Mouse (Mus musculus) gastrocnemius, postnatal 4 days (tissue): ENCODE measurements around the gene Odf3l2. TPM values are rescaled to one million over a fixed set of nuclear protein-coding genes. Genes with fewer than 3 reads are reported as not detected.

Source experiments
- DNase-seq, 2 experiments: peaks; one replicate each; pipeline ENCODE4 v3.0.0; 2021 to 2022; ENCODE audit warnings: low spot score in 2 of 2, mixed read lengths in 2 of 2
- total RNA-seq, 2 experiments: library from RNA; stranded (reverse); gene quantifications; 2 replicates each; pipeline ENCODE4 v1.2.3; 2021

Odf3l2 gene
- total RNA-seq, 2 experiments from 2014 or later: not detected

DNA sequence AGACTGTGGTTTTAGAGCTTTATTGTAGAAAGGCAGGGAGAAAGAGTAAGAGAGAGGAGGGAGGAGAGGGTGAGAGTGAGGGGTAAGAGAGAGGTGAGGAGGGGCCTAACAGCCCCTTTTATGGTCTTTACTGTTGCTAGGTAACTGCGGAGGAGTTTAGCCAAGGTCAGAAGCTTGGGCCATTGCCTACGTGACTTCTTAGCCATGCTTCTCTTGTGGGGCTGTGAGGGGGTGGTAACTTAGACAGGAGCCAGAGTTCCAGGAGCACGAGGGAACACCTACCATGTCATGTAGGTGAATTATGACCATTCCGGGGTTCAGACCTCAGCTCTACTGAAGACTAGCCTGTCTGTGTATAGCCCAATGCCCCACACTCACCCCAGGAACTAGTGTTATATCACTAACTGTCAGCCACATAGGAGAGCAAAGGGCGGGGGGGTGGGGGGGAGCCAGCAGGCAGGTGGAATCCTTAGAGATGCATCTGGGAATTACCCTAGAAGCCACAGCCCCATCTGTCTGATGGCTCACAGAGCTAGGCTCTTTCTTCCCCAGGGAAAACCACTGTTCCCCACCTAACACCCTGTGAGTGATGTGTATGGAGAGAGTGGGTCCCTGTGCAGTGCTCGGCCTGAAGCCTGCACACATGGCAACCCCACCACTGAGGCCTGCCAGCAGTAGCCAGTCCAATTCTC is 26.0 kb upstream of the Odf3l2 start:
- no peak for DNase-seq

DNA sequence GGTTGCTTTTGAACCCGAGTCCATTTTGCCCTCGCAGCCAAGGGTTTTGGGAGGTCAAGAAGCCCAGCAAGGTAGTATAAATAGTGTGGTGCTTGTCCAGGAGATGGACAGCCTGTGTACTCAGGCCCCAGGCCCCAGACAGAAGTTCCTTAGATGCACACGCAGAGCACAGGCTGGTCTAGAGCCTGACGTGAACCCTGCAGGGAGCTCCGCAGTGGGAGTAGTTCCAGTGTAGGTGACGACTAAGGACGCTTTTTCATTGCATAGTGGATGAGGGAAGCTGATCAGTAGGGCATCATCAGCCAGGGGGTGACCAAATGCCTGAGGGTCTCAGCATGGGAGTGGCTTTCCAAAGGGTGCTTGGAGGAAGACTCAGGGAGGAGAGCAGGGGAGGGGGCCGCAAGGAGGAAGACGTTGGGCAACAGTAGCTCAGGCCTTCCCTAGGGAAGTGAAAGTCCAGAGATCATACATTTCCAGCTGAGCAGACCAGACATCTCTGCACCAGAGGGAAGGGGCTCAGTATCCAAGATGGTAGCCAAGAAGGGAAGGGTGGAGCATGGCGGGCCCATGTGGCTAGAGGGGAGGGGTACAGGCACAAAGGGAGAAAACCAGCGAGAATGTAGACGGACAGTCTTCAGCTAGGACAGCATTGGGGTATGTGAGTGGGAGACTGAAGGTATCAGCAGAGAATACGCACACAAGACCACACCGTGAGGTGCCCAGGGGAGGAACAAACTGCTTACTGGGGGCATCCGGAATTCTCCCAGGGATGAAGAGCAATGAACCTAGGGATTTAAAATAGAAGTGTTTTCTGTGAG is 24.7 kb upstream of the Odf3l2 start:
- no peak for DNase-seq

DNA sequence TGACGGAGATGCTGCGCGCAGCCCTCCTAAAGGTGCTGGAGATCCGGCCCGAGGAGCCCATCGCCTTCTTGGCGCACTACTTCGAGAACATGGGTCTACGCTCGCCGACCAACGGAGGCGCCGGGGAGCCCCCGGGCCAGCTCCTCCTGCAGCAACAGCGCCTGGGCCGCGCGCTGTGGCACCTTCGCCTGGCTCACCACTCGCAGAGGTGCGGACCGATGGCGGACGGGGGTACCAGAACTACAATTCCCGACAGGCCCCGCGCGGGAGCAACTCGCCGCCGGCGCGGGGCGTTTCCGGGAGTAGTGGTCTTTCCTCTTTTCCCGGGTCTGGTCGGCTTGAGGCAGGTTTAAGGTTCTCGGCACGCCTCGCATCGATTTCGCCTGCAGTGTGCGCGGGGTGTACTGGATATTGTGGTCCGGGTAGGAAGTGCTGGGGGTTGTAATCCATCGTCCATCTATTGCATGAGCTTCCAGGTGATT is 24.1 kb upstream of the Odf3l2 start:
- DNase-seq: peak in 1 of 2 experiments; percentile 78

DNA sequence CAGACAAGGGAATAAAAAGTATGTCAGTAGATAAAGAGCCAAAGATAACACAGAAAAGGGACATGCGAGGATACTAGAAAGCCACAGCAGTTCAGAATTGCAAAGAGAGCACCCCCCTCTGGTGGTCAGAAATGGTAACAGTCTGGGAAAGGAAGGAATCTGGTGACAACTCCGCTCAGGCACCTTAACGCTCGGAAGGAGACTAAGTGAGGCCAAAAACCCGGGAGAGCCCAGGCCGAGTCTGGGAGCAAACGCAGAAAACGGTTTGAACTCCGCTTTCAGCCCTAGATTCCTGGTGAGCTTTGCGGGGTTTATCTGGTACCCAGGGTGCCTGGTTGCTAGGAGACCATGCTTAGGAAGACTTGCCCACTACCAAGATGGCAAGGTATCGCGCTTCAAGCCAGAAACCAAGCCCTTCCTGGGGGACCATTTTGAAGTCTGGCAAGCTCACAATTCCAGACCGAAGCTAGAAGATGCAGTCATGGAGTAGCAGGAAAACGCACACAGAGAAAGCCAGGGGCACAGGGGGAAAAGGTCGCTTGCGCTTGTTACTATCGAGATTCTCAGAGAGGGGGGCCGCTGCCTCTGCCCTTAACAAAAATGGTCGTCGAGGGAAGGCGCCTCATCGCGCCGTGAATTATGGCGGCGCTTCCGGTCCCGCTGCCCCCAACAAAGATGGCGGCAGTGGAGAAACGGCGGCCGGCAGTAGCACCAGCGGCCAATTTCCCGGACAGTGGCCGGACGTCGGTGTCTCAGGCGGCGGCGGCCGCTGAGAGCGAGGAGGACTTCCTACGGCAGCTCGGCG is 23.4 kb upstream of the Odf3l2 start, which contains the start of gene Tpgs1:
Gene Tpgs1, plus strand, starts transcription at position 599 of the 805 bp plus-strand sequence.
- peak; percentile 76 to 89 for DNase-seq

DNA sequence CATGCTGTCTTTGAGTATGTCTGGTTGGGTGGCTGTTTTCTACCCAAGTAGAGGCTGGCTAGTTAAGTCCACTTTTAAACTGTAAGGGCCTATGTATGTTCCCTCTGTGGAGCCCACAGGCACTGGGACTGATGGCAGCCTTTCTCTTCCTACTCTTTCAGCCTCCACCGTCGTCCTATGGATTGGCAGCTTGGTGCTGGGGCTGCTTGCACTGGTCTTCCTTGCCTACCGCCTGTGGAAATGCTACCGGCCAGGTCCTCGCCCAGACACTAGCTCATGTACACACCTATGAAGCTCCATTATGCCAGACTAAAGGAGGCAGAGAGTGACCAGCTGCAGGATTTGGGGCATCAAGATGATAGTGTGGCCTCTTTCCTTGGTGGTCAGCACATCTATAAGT is 22.5 kb upstream of the Odf3l2 start:
- no peak for DNase-seq

DNA sequence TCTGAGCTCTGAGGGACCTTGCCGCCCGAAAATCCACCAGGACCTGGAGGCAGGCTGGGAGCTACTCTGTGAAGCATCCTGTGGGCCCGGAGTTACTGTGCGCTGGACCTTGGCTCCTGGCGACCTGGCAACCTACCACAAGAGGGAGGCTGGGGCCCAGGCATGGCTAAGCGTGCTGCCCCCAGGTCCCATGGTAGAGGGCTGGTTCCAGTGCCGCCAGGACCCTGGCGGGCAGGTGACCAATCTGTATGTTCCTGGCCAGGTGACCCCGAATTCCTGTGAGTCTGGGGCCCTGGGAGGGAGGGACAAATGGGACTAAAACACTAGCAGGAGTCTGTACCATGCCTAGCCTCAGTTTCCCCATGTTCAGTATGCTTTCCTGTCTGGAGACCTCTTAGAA is 21.0 kb upstream of the Odf3l2 start:
- no peak for DNase-seq

DNA sequence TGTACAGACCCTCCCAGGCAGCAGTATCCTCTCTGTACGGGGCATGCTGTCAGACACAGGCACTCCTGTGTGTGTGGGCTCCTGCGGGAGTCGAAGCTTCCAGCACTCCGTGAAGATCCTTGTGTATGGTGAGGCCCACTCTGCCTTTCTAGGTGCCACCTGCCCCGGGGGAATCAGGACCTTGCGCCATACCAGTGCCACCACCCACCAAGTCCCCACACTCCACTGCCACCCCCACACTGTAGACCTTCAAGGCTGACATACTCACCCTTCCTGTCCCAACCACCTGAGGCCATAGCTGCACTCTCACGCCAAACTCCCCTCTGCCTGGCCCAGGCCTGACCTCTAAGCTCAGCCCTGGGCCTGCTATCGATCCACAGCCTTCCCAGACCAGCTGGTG is 19.5 kb upstream of the Odf3l2 start:
- DNase-seq: no peak

DNA sequence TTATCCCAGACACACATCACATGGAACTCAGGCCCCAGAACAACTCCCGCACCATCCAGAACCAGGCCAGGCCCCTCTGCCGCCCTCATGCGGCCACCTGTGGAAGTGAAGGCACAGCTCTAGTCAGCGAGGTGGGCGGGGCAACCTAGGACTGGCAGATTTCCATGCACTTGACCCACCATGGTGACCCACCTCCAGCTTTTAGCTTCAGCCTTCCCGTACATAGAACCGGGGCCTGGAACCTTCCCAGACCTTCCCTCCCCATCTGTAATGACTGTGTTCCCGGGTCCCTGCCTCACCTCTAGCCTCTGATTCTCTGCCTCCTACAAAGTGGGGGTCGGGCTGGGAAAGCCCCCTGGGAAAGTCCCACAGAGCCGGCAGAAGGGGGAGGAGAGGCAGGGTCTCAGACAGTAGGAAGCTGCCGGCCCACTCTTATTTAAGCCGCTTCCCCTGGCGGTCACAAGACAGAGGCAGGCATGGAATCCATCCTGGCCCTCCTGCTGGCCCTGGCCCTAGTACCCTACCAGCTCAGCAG is 18.7 kb upstream of the Odf3l2 start, which contains the start of gene Madcam1:
Gene Madcam1, plus strand, starts transcription at position 429 of the 535 bp plus-strand sequence.
- DNase-seq: peak in 1 of 2 experiments; percentile 55

DNA sequence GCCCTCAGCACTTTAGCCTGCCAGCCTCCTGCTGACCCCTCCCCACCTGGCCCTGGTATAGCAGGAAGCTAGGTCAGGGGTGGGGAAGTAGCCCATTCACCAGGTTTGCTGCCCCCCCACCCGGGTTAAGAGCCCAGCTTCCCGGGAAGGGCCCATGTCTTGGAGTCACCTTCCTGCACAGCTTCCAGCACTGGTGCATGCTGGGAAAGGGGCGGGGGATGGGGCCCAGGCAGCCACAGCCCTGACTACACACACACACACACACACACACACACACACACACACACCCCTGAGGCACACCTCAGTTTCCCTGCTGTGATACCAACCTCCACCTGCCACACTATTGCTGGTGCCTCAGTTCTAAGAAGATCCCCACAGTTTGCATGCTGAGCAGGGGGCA is 16.3 kb upstream of the Odf3l2 start:
- DNase-seq: no peak

DNA sequence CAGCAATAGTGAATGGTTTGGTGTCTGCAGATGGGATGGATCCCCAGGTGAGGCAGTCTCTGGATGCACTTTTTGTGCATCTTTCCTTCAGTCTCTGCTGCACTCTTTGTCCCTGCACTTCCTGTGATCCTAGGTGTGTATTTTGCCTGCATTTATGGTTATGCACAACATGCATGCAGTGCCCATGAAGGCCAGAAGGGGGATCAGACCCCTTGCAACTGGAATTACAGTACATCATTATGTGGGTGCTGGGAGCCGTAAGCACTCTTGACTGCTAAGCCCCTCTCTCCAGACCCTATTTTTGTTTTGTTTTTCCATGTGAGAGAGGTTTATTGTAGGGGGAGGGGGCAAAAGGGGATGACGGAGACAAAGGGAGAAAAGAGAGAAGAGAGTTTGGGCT is 14.8 kb upstream of the Odf3l2 start:
- DNase-seq: no peak

DNA sequence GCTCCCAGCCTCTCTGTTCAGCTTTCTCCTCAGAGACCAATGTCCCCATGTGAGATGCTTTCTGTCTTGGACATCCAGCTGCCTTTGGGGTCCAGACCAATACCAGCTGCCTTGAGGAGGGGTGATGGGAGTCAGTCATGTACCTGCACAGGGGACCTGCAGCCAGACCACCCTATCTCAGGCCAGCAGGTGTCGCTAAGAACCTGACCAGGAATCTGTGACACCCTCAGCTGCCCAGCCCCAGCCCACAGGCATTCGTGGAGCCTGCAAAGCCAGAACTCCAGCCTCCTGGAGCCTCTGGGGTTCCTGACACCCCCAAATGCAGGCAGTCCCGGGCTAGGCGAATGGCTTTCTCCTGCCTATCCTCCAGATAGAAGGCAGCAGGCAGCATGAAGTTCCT is 13.3 kb upstream of the Odf3l2 start:
- DNase-seq: no peak

DNA sequence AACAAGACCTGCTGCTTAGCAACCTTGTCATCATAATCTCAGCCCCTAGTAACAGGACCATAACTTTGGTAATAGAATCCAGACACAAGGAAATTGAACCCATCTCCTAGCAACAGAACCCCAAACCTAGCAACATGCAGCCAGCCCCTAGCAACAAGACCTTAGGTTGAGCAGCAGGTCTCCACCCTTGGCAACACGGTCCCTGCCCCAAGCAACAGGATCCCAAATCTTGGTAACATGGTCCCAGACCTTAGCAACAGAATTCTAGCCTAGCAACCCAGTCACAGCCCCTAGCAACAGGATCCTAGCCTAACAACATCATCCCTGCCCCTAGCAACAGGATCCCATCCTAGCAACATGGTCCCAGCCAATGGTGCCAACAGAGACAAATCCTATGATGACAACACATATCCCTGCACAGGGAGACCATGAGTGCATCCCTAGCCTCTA is 9.4 kb upstream of the Odf3l2 start:
- no peak for DNase-seq

DNA sequence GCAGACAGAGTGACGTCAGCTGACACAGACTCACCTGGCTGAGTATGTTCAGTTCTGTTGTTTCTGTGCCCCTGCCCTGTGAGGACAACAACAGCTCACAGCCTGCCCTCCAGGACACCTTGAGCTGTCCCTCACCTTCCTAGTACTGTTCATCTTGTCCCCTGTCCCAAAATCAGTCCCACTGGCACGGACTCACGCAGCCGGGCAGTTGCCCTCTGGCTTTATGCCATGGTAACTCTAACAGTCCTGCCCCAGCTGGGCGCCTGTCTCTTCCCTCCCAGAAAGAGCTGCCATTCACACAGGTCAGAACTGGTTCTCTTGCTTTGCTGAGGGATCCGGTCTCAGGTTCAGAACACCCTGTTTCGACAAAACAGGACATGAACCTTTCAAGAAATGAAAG is 7.3 kb upstream of the Odf3l2 start:
- DNase-seq: no peak

DNA sequence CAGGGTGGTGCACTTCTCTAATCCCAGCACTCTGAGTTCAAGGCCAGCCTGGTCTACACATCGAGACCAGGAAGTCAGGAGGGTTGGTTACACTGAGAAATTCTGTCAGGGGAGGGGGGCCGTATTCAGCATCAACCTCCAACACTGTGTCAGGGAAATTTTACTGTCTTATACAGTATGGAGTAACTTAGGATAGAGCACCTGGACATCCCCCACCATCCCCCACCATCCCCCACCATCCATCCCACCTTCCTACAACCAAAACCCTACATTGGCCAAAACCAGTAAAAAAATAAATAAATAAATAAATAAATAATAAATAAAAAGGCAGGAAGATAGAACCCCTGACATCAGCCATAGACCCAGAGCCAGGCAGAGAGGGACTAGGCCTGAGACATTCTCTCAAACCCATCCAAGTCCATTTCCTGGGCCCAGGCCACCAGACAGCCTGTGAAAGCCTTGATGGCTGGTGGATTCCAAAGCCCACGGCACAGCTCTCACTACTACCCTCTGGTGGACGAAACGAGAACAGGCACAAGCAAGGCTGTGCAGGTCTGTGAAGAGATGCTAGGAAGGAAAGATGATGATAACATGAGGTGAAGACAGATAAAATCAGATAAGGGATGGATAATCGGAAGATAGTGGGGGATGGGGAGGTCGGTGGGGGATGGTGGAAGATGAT is 3.7 kb upstream of the Odf3l2 start:
- peak; percentile 65 to 69 for DNase-seq

DNA sequence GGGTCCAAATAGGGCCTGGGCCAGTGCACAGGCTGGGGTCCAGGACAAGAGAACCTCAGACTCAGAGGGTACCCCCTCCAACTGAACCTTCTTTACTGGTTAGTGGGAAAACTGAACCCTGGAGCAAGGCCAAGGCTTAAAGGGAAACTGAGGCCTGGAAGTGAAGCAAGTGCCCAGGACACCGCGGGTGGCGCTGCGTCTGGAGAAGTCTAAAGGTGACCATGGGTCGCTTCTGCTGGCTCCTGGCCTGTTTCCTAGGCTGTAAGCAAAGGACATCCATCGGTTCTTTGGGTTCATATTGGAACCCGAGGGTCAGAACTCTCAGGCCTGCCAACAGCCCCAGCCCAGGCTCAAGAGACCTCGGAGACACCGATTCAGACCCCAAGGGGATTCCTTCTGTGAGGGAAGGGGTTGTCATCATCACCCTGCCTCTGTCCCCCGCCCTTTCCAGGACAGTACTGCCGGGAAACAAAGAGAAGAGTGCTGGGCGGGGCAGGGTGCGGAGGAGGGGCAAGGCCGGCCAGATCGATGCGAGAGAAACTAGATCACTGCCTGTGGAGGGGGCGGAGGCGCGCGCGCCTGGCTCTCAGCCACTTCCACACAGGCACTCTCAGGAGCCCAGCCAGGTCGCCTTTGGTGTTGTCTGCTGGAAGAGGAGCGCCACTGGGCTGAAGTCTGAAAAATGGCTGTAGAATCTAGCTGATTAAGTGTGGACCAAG is 6.9 kb downstream of the Odf3l2 start:
- peak in 1 of 2 experiments; percentile 59 for DNase-seq

DNA sequence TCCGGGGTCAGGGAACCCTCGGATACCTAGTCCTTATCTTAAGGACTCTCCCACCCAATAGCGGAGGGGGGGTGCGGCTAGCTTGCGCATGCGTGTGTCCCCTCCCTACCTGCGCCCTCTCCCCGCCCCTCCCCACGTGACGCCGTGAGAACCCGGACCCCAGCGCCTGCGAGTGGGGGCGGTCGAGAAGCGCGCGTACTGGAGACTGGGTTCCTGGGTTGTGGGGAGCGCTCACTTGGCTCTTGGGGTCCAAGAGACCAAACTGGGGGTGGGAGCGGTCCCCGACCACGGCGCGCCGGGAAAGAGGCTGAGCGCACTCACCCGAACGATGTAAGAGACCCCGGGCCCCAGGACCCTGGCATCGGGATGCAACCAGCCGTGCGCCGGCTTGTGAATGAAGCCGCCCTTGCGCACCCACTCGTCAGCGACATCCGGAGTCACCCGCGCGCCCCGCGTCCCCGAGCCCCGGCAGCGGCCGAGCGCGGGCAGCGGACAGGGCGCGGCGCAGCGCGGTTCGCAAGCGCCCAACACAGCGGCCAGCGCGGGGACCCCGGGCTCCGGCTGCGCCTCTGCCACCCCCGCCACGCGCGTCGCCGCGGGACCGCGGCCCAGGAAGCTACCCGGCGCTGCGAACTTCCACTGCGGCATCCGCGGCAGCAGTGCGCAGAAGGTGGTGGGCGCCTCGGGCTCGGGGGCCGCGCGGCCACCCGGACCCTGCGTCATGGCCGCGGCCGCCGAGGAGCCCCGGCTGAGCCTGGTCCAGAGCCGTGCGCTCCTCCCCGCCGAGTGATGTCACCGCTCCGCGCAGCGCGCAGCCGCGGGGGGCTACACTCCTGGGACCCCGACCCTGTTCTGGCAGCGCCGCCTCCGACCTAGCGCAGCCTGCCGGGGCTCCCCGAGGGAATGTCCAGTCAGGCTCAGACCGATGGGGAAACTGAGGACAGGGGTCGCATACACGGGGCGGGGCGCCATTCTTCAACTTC is 8.1 kb downstream of the Odf3l2 start, which contains the start of gene Shc2:
Gene Shc2, minus strand, starts transcription at position 791 of the 983 bp plus-strand sequence.
- DNase-seq: no peak

DNA sequence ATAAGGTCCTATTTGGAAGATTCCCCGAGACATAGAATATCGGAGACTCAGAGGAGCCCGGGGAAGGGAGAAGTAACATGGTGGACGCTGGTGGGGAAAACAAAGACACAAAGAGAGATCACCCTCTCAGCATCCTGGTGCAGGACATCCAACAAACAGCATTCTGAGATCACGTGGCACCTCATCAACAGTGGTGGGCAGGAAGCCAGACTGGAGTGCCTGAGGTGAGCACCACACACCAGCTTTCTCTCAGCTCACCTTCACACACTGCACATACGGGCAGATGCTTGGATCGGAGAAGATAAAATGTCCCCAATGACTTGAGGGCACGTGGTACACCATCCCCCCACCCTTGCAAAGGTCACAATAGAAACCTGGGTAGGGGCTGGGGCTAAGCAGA is 9.3 kb downstream of the Odf3l2 start:
- no peak for DNase-seq

DNA sequence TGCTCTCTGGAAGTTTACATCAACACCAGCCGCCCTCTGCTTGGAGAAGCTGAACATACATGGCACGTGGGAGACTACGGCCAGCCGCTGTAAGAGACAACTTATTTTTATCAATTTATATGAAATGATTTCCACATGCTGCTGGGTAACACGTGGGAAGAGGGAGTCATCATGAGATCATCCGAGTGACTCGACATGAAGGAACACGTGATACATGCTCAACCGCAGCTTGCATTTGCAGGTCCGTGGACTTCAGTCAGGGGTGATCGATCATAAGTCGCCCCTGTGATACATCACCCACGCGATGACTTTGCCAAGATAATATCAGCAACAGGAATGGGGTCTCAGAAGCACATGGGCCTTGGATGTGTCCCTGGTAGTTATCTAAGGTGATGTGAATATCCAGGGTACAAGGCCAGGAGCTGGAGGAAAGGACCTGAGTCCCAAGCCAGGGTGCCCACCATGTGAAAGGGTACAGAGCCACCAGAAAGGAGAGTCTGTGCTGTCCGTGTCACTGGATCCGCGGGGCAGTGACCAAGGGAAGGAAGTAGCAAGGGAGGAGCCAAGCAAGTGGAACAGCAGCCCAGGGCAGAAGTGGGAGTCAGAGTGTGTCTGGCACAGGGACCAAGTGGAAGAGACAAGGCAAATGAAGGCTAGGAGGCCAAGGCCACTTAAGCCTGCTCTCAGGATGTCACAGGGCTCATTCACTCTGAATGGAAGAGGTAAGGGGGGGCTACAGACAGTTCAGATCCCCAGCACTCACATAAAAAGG is 12.3 kb downstream of the Odf3l2 start:
- no peak for DNase-seq
